Mouse (Mus musculus) T-helper 2 cell (primary cell): ENCODE data around the gene Abhd17a.

ENCODE experiments used
- in situ Hi-C: fragments of 300-600 bp; cut with MboI, MseI; formaldehyde crosslinking; loops from one replicate; pipeline ENCODE4 v1.15.1; 2025; ENCODE audit warnings: high pct_unique_total_duplicates

The Abhd17a gene

GRCm38 (mm10) chr10:80589879-80590854 lies at the start of gene Abhd17a:
Gene Abhd17a, minus strand, starts transcription at chr10:80590341.
- in situ Hi-C loops: loop anchor here (10.0 kb wide), 1 partner anchor 365 kb away; no protein-coding TSS in a partner anchor

DNA sequence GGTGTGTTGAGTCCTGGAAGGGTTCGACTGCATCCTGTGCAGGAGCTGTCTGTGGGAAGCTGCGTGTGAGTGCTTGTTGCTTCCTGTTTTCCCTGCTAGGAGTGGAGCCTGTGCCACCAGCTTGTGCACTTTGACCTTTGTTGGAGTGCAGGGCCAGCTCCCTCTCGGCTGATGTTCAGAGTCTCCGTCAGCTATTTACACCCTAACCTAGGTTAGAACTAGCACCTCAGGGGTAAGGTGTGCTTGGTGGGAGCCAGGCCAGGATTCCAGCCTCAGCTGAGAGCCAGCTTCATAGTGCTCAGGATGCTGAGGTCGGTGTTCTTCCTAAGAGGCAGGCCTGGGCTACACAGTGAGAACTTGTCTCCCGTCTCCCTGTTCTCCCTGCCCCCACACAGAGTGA lies 45.2 kb upstream of the Abhd17a start:
- in situ Hi-C loops: no loop called here

- in situ Hi-C loops: loop anchor here (5.0 kb wide), 1 partner anchor 58 kb away; no protein-coding TSS in a partner anchor
Measured at GRCm38 (mm10) chr10:80628925-80629324, 38.8 kb upstream of the Abhd17a start.

DNA sequence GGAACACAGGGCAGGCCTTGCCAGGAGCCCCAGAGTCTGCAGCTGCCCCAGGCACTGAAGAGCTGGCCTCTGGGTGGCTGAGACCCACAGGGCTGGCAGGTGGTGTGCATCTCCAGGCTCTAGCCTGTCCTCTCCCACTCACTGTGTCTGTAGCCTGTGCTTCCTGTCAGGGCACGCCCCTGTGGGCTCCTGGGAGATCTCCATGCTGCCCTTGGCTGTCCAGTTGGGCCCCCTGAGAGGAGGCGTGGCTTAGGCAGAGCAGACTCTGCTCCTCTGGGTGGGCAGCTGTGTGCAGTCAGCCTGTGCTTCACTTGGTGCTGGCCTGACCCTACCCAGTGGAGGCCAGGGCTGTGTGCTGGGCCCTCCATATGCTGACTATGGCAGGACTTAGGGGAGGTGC lies 37.5 kb upstream of the Abhd17a start:
- in situ Hi-C loops: loop anchor here (5.0 kb wide), 1 partner anchor 60 kb away; no protein-coding TSS in a partner anchor

- in situ Hi-C loops: loop anchor here (5.0 kb wide), 1 partner anchor 62 kb away; no protein-coding TSS in a partner anchor
Measured at GRCm38 (mm10) chr10:80625764-80626163, 35.6 kb upstream of the Abhd17a start.

- in situ Hi-C loops: no loop called here
Measured at GRCm38 (mm10) chr10:80623457-80624191, 33.5 kb upstream of the Abhd17a start.

DNA sequence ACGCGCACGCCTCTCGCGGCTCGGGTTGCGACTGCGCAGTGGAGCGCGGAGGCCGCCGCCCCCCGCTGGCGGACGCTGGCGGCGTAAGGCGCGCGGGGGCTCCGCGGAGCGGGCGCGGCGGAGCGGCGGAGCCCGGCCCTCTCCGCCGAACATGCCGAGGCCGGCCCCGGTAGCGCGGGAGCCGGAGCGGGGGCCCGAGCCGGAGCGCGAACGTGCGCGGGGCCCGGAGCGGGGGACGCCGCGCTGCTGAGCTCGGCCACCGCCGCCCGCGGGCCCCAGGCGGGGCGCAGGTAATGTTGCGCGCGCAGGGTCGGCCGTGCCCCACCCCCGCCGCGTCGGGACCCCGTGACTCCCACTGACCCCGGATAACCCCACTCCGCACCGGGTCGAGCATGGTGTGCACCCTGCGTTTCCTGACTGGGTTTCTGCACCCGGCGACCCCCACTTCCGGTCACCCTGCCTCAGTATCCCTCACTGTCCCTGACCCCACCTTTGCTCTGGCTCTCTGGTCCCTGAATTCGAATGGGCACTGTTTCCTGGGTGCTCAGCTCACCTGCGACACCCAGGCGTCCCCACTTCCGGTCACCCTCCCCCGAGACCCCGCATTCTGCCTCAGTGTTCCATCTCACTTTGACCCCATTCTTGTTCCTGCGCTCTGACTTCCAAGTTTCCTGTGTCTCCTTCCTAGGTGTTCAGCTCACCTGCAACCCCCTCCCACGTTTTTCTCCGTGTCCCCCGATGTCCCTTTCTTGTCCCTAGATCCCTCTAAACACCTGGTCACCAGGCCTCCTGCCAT lies 32.7 kb upstream of the Abhd17a start, which contains the start of gene Csnk1g2:
TSS of gene Csnk1g2 (plus strand) at position 178 of the 796 bp plus-strand sequence.
- in situ Hi-C loops: no loop called here

- in situ Hi-C loops: no loop called here
Measured at GRCm38 (mm10) chr10:80621940-80622660, 32.0 kb upstream of the Abhd17a start.

DNA sequence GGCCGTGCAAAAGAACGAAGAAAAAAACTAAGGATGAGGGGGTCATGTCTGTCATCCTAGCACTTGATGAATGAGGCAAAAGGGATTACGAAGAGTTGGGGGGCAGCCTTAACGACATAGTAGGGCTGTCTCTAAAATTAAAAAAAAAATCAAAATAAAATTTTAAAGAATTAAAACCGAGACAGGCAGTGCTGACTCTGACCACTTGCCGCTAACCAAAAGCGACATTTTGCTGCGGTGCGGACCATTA lies 31.5 kb upstream of the Abhd17a start:
- in situ Hi-C loops: no loop called here

- in situ Hi-C loops: no loop called here
Measured at GRCm38 (mm10) chr10:80620796-80621689, 30.9 kb upstream of the Abhd17a start.

- in situ Hi-C loops: no loop called here
Measured at GRCm38 (mm10) chr10:80620365-80620764, 30.2 kb upstream of the Abhd17a start.

DNA sequence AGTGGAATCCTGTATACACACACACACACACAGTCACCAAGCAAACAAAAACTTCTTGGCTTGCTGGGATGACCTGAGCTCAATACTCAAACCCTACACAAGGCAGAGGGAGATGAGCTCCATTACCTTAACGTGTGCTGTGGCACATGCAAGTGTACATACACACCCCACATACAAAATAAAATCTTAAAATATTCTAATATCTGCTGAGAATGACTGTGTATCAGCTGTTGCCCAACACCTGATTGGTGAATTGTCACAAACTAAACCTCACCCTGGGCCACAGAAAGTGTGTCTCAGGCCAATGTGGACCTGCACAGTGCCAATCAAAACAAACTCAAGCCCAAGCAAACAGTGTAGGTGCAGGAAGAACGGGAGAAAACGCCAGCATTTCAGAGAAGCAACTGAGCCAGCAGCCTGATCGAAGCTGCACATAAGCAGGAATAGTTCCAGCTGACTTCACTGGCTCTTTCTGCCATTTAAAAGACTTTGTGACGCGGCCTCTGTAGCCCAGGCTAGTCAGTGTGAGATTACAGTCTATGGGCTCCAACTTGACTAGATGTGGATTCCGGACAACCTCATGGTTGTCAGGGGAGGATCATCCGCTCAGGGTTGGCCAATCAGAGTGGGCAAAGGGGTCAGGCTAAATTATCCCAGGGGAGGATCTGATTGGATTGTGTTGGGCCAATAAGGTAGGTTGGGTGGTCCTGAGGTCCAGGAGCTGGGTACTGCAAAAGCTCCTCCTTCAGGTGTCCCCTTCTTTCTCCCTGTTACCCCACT lies 29.5 kb upstream of the Abhd17a start:
- in situ Hi-C loops: no loop called here

GRCm38 (mm10) chr10:80618181-80618580 lies 28.0 kb upstream of the Abhd17a start:
- in situ Hi-C loops: no loop called here

- in situ Hi-C loops: no loop called here
Measured at GRCm38 (mm10) chr10:80614351-80614750, 24.2 kb upstream of the Abhd17a start.

GRCm38 (mm10) chr10:80613821-80614220 lies 23.7 kb upstream of the Abhd17a start:
- in situ Hi-C loops: no loop called here

DNA sequence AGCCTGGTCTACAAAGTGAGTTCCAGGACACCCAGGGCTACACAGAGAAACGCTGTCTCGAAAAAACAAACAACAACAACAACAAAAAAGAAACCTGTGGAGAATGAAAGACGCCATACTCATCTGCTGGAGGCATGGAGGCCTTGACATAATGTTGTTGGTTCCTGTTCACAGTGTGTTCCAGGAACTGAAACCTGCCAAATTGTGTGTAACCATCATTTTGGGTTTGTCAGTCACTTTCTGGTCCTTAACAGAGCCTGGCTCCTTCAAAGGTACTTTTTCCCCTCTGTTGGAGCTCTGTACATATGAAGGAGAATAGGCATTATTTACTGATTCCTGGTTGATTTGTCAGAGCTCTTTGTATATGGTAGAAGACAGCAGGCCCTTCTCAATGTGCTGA lies 21.8 kb upstream of the Abhd17a start:
- in situ Hi-C loops: no loop called here

GRCm38 (mm10) chr10:80611024-80611423 lies 20.9 kb upstream of the Abhd17a start:
- in situ Hi-C loops: no loop called here

- in situ Hi-C loops: no loop called here
Measured at GRCm38 (mm10) chr10:80610116-80610785, 20.1 kb upstream of the Abhd17a start.
